Mouse (Mus musculus): Measurements from ENCODE around the gene Sv2c.

Gene Sv2c

DNA sequence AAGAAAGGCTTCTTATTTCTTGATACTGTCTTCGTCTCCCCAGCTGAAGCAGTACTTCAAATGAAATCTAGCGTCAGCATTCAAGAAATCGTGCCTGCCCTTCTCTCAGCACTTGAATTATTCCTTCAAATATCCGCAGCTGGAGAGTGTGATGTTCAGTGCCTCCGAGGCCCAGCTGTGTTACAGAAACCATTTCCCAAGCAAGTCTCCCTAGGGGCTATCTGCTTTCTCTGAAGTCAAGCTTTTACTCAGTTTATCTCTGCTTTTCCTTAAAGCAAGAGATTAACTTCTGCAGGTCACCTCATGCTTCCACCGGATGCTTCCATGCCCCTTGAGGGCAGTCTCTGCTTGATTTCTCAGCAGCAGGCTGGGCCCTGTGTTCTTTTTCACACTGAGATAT is 166.8 kb downstream of the Sv2c start:
- DNase-seq: no peak

DNA sequence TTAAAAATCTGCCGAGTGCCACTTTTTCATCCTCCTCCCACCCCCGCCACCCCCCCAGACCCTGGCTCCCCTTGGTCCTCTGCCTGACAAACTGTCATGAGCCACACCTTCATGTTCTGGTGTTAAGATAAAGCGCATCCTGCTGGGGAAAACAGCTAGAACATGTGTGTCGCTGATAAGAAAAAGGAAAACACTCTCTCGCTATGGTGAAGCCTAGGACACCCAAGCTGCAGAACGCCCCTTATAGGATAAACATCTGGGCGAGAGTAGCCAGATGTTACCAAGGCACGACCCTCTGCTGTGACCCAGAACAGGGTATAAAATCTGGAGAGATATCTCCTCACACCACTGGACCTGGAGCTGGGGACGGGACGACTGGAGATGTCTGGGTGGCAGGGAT is 167.2 kb downstream of the Sv2c start:
- DNase-seq: no peak

DNA sequence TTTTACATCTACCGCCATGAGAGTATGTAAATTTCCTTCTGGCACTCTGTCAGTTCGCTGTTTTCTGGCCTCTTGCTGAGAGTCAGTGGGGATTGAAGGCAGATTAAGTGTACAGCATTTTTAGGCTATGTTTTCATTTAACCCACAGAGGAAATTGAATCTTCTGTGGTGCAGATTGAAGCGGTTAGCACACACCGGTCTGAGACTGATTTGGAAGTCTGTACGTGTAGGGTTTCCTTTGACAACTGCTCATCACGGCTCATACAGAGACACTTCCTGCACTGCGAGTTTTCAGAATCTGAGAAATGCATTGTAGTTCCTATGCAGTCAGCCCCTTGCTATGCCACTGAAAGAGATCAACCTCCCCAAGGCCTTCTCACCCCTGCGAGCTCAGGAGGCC is 168.2 kb downstream of the Sv2c start:
- DNase-seq: peak; percentile 55

DNA sequence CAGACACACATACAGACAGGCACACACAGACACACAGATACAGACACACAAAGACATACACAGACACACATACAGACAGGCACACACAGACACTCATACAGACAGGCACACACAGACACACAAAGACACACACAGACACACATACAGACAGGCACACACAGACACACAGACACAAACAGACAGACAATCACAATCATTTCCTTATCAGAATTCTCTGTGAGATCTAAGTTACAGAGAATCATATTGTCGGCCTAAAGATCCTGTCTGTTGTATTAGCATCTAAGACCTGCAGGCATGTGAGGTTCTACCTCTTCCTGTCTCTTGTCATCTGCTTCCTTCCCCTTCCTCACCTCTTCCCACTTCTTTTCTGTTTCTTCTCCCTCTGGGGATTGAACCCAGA is 168.7 kb downstream of the Sv2c start:
- no peak for DNase-seq

DNA sequence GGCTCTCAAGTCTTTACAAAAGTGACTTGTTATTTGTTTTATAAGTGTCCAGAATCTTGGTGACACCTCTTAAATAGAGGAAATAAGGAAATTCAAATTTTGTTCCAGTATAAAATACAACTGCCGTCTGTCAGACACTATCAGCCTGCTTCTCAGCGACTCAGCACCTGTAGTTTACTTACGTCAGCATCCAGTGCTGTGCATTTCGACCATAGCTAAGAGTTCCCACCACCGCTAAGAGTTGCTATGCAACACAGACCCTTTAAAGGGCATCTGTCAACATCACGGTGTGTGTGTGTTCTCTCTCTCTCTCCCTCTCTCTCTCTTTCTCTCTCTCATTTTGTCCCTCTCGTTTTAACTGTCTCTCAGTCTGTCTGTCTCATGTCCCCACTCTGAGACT is 170.5 kb downstream of the Sv2c start:
- DNase-seq: no peak

DNA sequence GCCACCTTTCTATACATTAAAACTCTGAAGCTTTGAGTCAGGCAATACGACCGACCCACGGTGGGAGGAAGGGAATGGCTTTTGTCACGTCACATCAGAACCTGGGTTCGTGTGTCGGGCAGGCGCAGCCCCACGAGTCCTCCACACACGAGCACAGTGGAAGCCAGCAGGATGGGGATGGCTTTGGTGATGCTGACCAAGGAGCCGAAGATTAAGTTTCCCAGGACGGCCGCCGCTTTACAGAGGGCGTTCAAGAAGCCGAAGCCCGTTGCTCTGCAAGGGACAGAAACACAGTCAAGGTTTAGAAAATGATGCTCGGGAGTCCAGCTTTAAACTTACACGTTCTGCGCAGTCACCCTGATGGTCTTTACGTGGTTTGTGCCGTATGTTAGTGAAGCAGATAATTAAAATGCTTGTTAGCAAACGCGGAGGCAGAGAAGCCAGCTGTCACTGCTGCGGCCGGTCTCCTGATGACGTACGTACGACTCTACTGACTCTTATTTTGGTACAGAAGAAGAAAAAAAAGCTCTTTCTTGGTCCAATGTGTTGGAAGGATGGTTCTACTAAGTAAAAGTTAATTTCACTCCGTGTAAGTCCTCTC is 171.1 kb downstream of the Sv2c start:
- peak; percentile 28 for DNase-seq

DNA sequence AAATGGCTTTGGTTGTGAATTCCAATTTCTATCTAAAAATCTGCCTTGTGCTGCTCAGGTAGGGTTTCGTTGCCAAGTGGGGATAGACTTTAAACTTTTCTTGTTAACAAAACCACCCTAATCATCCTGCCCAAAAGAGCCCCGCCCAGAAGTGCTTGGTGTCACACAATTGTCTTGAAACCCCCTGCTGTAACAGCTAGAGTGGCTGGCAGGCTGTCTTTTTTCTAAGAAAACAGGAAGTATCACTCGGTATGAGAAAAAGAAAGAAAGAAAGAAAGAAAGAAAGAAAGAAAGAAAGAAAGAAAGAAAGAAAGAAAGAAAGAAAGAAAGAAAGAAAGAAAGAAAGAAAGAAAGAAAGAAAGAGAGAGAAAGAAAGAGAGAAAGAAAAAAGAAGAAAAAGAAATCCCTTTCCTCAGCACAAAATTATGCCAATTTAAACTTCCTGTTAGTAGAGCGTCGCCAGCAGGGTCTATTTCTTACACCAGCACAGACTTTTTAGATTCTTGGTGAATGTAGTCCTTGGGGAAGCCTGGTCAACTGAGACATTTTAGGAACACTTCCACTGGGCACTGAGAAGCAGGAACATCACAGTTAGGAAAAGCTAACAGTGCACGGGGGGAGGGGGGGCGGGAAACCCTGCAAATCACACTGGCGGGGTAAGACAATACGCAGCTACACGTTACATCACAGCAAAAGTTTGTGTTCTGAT is 171.7 kb downstream of the Sv2c start:
- peak; percentile 66 for DNase-seq

DNA sequence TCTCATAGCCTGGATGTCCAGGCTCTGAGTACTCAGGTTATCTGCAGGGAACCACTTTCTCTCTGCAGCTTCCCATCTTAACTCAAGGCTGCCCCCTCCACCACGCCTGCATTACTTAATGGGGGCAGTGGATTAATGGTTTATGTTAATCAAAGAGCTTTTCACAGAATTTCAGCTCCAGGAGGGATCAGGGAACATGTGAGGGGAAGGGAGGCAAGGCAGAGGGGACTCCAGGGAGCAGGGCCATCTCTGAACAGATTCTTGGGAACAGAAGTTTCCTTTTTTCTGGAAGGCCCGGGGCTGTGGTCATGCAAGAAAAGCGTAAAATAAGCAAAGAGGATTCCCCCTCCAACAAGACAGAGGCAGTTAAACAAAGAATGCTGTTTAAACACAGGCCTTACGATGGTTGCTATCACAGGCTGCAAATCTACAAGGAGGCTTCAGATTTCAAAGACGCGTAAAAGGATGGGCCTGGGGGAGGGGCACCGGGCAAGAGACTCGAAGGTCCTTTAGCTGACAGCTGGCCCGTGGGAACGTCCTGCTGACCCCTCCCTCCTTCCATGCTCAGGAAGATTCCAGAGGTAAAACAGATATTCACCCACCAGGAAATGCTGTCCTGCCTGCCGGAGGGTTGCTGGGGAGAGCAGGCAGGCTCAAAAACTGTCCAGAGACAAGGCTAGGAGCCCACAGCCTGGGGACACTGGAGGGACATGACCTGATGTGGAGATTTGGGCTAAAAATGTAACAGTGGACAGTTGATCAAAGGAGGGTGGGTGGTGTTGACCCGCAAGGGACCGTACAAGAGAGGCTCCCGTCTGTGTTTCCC is 172.5 kb downstream of the Sv2c start:
- peak; percentile 38 for DNase-seq

DNA sequence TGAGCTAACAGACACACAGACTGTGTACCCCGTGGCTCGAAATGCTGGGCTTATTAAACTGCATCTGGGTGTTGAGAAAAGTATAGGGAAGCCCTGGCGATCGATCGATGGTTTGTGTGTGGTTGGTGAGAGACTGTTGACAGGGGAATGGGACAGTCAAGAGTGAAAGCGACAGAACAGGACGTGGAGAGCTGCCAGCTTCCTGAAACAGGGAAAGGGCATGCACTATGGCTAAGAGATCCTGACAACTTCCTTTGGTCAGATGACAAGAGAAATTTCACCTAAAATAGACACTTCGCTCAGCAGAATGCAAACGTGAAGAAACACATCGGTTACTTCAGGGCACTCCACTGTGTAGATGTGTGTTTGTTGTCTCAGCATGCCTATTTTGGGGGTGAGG is 175.2 kb downstream of the Sv2c start:
- peak; percentile 29 for DNase-seq

DNA sequence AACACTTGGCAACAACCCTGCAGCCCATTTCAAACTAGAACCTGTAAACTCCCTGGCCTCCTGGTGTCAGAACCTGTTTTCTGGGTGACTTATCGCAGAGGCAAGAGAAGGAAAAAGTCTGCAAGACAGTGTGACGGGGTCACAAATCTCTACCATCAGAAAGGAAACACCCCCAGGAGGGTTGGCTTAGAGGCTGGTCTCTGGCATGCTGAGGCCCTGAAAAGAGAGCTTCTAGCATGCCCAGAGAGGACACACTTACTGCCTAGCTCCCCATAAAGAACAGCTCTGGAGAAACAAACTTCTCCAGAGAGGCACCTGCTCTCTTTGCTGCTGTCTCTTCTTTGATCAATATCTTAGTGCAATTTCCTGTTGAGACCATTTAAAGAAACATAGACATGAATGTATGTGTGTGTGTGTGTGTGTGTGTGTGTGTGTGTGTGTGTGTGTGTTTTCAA is 176.0 kb downstream of the Sv2c start:
- DNase-seq: peak; percentile 66

DNA sequence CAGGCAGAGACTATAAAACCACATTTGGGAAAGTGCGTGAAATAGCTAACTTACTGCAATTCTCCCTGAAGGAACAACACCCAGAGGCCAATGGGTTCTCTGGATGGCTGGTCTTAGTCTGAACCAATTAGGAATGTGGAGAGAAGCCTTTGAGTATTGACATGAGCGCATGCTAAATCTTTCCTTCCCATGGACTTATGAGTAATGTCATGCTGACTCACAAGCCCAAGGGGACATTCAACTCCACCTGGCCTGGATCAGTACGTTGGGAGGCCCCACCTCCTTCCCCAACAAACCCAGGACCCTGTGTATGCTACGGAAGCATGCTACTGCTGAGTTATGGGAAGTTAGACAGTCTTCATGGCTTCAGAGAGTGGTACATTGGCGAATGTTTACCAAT is 177.2 kb downstream of the Sv2c start:
- no peak for DNase-seq

DNA sequence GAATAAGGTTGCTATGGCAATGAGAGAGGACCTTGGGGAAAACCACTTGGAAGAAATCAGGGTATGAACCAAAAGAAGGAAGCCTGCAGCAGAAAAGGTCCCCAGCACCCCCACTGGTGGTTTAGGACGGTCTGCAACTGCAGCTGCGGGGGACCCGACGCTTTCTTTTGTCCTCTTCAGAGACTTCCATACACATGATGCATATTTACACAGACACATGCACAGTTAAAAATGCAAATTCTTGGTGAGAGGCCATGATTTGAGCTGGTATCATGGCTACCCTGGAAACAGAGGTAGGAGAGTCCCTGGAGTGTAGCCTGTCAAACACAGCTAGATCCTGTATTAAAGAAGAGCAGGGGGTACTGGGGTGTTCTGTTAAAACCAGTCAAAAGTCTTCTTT is 178.7 kb downstream of the Sv2c start:
- DNase-seq: no peak

DNA sequence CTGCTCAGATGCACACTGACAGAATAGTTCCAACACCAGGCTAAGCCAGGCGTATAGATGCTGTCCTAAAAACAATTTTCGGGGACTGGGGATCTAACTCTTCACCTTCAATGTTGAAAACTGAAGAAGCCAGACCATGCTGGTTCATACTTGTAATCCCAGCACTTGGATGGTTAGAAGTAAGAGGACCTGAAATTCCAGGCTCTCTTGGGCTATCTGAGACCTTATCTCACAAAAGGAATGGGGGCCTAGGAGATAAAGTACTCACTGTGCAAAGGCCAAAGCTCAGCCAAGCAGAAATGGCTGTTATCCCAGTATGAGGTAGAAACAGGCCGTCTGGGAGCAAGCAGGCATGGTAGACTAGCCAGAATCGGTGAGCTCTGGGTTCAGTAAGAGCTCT is 180.1 kb downstream of the Sv2c start:
- DNase-seq: no peak

DNA sequence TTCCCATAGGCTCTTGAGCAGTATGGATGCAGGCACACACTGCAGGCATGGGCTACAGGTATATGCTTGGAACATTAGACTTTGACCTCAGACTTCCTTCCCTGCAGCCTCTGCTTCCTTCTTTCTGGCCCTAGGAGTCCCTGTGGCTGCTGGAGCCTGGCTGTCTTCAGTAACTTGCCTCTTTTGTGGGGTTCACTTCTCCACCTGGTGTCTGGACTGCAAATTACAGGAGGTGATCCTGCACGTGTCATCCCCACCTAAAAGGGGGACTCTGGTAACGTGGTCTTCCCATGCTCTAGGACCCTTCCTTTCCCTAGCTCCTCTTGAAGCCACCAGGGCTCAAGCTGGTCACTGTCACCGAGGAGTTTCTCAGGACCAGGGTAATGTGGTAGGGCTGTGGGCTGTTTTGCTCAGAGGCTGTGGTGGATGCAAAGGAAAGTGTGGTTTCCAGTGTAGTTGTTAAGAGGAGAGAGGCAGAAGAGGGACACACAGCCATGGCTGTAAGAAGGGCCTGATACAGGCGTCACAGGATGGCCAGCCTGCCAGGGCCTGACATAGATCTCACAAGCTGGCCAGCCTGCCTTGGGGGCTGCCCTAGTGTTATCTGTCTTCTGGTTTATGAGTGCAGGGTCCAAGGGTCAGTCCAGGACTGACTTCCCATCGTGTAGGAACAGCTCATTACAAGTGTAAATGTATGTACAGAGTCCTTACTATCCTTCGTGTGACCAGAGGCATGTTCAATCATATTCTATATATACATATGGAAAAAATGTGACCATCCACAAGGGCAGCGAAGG is 181.1 kb downstream of the Sv2c start:
- peak; percentile 81 for DNase-seq

DNA sequence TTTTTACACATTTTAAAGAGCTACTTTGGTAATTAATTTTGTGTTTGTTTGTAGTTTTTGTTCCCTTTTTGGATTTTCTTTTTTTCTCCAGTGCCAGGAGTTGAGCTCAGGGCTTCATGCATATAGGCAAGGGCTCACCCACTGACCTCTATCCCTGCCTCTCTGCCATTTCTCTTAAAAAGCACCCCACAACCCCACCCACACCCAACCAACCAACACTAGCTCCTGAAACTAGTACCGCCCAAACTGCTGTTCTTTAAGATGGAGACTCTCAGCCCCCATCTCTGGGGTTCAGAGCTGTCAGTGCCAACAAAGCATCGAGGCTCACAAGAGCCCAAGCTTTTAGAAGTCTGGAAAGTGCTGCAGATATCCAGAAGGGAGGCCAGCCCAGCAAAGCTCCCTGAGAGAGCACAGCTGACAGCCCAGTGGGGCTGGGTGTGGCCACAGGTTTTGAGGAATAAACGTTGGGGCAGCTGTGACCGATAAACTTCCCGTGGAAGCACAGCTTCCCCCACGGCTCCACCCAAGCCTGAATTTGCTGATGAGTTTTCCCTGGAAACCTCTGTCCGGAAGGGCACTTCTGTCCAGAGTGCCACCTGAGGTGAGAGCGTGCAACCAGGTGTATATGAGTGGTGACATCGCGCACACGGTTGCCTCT is 181.8 kb downstream of the Sv2c start:
- DNase-seq: no peak

DNA sequence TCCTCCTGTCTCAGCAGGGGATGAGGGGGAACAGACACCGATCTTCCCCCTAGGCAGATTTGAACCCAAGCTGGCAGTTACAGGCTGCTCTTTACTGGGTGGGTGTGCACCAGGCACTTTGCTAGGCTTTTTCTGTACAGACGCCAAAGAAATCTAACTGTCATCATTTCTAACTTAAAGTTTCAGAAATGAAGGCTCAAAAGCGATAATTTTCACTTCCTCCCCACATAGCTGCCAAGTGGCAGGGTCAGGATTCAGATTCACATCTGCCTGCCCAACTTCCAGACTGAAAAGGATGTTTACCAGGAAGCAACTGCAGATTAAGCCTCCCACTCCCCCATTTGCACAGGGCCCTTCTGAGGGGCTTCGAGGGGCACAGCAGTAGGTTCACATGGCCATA is 183.0 kb downstream of the Sv2c start:
- no peak for DNase-seq

DNA sequence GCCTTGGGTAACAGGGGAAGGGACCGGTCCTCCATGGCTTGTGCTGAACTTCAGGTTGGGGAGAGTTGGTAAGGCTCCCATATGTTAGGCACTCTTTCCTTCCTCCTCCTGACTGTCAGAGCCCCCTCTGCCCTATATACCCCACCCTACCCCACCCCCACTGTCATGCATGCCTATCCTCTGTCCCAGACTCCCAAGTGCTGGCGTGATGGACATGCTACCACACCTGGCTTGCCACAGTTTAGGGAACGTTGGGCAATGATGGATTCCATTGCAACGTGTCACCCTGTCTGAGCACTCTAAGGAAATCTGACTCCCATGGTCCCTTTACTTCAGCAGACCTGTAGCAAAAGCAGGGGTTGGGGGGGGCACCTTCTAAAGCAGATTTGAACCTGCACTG is 183.6 kb downstream of the Sv2c start:
- DNase-seq: no peak

DNA sequence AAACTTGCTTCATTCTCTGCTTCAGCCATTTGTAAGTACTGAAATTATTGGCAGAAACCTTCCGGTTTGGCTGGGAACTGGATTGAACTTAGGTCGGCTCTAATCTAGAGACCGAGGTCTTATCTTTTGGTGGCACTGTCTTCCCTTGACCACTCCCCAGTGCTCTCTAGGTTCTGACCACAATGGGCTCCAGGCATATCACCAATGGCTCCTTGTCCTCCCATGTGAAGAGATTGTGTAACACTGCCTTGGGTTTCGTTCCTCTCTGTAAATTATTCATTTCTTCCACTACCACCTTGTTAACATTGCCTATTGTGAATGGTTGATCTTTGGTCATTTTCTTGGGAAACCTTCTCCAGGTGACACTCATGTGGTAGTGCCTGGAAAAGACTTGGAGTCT is 184.0 kb downstream of the Sv2c start:
- no peak for DNase-seq

DNA sequence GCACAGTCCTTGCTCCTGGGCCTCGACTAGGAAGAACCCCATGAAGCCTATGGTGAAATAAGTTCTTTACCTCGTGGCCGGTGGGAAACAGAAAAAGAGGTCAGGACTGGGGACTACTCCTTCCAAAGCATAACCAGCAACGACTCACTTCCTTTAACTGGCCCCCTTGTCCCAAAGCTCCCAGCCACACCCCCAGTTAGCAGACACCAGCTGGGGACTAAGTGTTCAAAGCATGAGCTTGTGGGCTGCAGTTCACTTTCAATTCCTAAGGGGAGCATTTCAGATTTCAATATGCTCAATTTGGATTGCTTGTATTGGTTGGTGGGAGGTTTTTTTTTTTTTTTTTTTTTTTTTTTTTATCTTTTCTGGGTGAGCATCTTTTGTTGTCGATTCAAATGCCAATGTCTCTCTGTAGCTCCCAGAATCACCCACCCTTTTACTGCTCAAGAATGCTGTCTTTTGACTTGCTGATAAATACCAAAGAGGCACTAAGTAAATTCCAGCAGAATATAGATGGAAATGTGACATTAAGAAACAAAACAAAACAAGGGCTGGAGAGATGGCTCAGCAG is 186.4 kb downstream of the Sv2c start:
- no peak for DNase-seq

DNA sequence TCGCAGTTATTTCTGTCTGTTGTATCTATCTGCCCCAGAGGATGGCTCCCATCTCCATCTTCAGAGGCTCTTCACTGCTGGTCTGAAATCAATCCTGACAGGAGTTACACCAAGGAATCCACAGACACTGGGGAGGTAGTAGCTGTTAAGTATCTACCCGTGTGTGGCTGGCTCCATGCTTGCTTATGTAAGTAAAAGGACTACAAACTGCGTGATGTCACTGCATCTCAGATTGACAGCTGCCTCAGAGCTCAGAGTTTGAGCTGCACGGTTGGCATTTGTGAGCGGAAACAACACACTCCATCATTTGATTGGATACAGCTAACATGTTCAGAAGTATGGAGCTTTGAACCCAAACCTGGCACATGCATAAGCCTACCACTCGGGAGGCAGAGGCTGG is 187.8 kb downstream of the Sv2c start:
- DNase-seq: no peak

DNA sequence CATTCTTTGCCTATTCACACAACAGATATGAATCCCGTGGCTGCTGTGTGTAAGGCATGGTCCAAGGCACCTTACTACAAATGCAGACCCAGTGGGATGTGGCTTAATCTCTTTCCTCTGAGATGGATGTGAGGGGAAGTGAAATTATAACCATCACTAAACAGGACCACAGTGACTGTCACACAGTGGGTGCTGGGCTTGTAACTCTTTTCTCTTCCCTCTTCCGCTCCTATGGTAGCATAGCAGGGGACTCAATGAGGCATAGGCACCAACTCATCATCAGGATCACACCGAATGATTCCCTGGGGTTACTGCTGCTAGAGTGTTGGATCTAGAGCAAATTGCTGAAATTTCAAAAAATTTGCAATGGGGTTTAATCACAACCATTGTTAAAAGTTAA is 188.5 kb downstream of the Sv2c start:
- DNase-seq: no peak

DNA sequence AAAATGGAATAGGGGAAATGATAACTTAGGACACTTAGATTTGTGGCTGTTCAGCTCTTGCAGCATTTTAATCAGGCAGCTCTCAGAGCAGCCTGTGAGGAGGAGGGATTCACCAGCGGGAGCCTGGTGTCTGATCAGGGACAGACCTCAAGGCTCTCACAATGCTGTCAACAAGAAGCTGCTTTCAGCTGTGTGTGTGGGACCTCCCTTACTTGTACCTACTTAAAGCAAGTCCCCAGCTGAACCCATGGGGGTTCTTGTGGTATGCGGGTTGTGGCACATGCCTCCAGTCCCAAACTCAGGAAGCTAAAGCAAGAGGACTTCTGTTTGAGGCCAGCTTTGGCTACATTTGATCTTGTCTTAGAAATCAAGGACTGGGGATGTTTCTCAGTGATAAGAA is 189.8 kb downstream of the Sv2c start:
- peak; percentile 23 for DNase-seq
